Mouse (Mus musculus): Measurements from ENCODE around the gene Acot12. TPM values are rescaled to one million over a fixed set of nuclear protein-coding genes. Genes with fewer than 3 reads are reported as not detected.

The Acot12 gene
- polyA plus RNA-seq, 1 experiment from 2014 or later: not detected

DNA sequence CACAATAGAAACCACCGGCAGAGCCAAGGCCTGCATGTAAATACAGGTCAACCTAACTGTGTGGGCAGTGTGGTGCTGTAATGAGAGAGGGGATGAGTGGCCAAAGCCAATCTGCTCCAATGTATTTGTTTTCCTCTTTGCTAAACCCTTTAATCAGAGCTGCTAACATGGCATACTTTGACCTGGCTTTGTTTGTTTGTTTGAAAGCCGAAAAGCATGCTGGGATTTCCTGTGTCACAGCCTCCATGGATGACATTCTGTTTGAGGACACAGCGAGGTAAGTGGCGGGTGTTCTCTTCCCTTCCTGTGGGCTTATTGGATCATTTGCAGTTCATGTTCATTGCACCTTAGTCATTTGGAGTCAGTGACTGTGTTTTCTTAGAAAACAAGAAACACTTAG is 8.7 kb downstream of the Acot12 start:
- no peaks in the 10 kb centered on the region for H3K36me3 ChIP-seq (ENCODE audit: control insufficient read depth, insufficient read depth, low read length)

DNA sequence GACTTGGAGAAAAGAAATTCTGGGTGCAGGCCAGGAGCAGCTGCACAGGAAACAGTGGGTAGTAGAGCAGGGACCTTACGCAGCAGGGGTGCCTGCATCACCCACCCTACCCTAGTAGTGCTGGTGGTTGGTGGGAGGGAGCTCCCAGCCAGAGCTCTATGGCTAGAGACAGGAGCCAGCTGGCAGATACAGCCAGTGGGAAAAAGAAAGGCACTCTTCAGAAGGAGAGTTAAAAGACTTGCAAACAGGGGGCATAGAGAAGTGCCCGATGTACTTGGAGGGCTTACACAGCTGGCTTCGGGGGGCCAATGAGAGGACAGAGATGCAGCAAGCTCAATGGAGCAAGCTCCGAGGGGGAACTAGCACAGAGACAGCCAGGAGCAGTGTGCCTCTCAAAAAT is 12.4 kb downstream of the Acot12 start:
- H3K9ac ChIP-seq (ENCODE audit: low read length): no peak overlapping the region
- H3K4me2 ChIP-seq (ENCODE audit: low read depth, severe bottlenecking): no peak overlapping the region
- H3K27me3 ChIP-seq (ENCODE audit: control insufficient read depth, insufficient read depth, low read length): no peaks in the 10 kb centered on the region
- whole genome bisulfite sequencing: 66% methylated on average over 4 of the region's 4 CpGs
- DNase-seq (ENCODE audit: low spot score) (no peak), ATAC-seq (ENCODE audit: insufficient number of reproducible peaks, low FRiP score, low TSS enrichment, low read depth) (no peak)
- H3K36me3 ChIP-seq (ENCODE audit: control insufficient read depth, insufficient read depth, low read length): no peaks in the 10 kb centered on the region
- no peak overlapping the region for H3K27ac ChIP-seq (replicated peaks; ENCODE audit: low read depth, low read length)
- no peaks in the 10 kb centered on the region for H3K4me1 ChIP-seq (ENCODE audit: control insufficient read depth, insufficient read depth, low read length)
- H3K4me3 ChIP-seq (ENCODE audit: low read depth, low read length): no peak overlapping the region
- H3K9me3 ChIP-seq (ENCODE audit: control insufficient read depth, low read length): no peaks in the 10 kb centered on the region

More for the DNA sequence above, 8.7 kb downstream of the Acot12 start:
- Histone ChIP-seq H3K4me3 (ENCODE audit: low read depth, low read length) (no peak overlapping the region), H3K4me1 (ENCODE audit: control insufficient read depth, insufficient read depth, low read length) (no peaks in the 10 kb centered on the region), H3K9me3 (ENCODE audit: control insufficient read depth, low read length) (no peaks in the 10 kb centered on the region), H3K27ac (replicated peaks; ENCODE audit: low read depth, low read length) (no peak overlapping the region), H3K9ac (ENCODE audit: low read length) (no peak overlapping the region), H3K4me2 (ENCODE audit: low read depth, severe bottlenecking) (no peak overlapping the region), H3K27me3 (ENCODE audit: control insufficient read depth, insufficient read depth, low read length) (no peaks in the 10 kb centered on the region)
- whole genome bisulfite sequencing: 89% methylated on average over 4 of the region's 4 CpGs
- ATAC-seq (ENCODE audit: insufficient number of reproducible peaks, low FRiP score, low TSS enrichment, low read depth) (no peak), DNase-seq (ENCODE audit: low spot score) (no peak)

DNA sequence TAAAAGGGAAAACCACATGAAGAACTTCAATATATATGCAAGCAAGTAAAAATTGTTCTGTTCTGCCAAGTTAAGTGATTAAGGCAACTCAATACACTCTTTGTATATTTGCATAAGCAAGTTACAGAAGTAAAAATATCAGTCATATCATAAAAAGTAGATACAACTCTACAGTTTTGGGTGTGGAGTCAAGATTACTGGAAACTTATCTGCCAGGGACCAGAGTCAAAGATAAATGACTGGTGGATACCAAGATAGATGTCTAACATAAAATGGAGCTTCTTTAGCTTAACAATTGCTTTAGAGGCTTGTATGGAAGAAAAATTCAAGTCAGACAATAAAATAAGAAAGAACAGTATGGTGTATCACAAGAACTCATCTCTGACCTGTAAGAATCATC is 13.4 kb downstream of the Acot12 start:
- H3K36me3 ChIP-seq (ENCODE audit: control insufficient read depth, insufficient read depth, low read length): no peaks in the 10 kb centered on the region
- no peak for ATAC-seq (ENCODE audit: insufficient number of reproducible peaks, low FRiP score, low TSS enrichment, low read depth)
- no peak overlapping the region for H3K4me3 ChIP-seq (ENCODE audit: low read depth, low read length)
- H3K4me2 ChIP-seq (ENCODE audit: low read depth, severe bottlenecking): no peak overlapping the region
- no peak overlapping the region for H3K9ac ChIP-seq (ENCODE audit: low read length)
- no peak overlapping the region for H3K27ac ChIP-seq (replicated peaks; ENCODE audit: low read depth, low read length)
- no peaks in the 10 kb centered on the region for H3K27me3 ChIP-seq (ENCODE audit: control insufficient read depth, insufficient read depth, low read length)
- no peaks in the 10 kb centered on the region for H3K4me1 ChIP-seq (ENCODE audit: control insufficient read depth, insufficient read depth, low read length)
- no peaks in the 10 kb centered on the region for H3K9me3 ChIP-seq (ENCODE audit: control insufficient read depth, low read length)
- no peak for DNase-seq (ENCODE audit: low spot score)

DNA sequence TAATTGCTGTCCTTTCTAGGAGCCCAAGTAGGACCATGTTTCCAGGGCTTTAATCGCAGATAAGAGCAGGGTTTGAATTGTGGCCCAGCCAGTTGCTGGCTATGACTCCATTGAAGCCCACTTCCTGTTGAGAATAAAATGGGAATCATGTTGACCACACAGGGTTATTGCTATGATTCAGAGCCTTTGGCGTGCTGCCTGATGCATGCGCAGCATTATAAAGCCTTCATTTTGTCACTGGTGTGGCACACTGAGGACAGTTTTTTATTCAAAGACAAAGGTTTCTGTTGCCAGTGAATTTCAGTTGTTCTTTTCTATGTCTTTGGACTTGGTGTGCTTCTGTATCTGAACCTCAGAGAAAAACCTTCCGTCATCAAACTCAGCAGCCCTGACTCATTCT is 14.9 kb downstream of the Acot12 start:
- DNase-seq (ENCODE audit: low spot score): no peak
- no peak overlapping the region for H3K4me3 ChIP-seq (ENCODE audit: low read depth, low read length)
- no peaks in the 10 kb centered on the region for H3K36me3 ChIP-seq (ENCODE audit: control insufficient read depth, insufficient read depth, low read length)
- no peaks in the 10 kb centered on the region for H3K9me3 ChIP-seq (ENCODE audit: control insufficient read depth, low read length)
- H3K4me1 ChIP-seq (ENCODE audit: control insufficient read depth, insufficient read depth, low read length): no peaks in the 10 kb centered on the region
- WGBS: 97% methylated on average over 4 of the region's 4 CpGs
- H3K27me3 ChIP-seq (ENCODE audit: control insufficient read depth, insufficient read depth, low read length): no peaks in the 10 kb centered on the region
- no peak for ATAC-seq (ENCODE audit: insufficient number of reproducible peaks, low FRiP score, low TSS enrichment, low read depth)
- H3K27ac ChIP-seq (replicated peaks; ENCODE audit: low read depth, low read length): no peak overlapping the region
- H3K4me2 ChIP-seq (ENCODE audit: low read depth, severe bottlenecking): no peak overlapping the region
- no peak overlapping the region for H3K9ac ChIP-seq (ENCODE audit: low read length)

DNA sequence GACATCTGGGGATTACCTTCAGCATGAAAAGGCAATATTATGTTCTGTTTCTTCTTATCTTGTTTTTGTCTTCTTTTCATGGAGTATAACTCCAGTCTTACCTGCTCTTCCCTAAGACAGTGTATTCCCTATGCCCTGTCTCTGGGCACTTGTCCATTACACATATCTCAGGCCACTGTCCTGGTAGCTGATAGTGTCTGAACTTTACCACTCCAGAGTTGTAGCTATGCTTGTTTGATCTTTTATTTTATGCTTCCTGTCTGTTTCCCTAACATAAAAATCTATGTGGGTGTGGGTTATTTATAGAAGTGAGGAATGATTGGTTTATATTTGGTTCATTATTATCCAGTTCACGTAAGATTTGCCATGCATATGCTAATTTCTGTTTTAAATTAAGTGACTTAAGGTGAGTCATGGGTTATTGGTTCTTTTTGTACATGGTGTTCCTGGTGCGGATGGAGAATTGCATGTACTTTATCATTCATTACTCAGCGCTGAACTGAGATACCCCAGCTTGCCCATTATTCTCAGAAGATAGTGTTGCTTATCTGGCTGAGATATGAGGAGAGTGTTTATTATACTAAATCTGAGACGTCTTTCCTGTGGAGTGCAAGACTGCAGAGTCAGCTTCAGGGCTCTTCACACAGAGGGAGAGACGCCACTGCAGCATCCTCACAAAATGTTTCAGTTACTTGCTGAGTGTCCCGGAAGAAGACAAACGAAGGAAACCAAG is 17.2 kb downstream of the Acot12 start:
- Histone ChIP-seq H3K9me3 (ENCODE audit: control insufficient read depth, low read length) (no peaks in the 10 kb centered on the region), H3K4me2 (ENCODE audit: low read depth, severe bottlenecking) (no peak overlapping the region), H3K27ac (replicated peaks; ENCODE audit: low read depth, low read length) (no peak overlapping the region), H3K4me1 (ENCODE audit: control insufficient read depth, insufficient read depth, low read length) (no peaks in the 10 kb centered on the region), H3K36me3 (ENCODE audit: control insufficient read depth, insufficient read depth, low read length) (no peaks in the 10 kb centered on the region), H3K27me3 (ENCODE audit: control insufficient read depth, insufficient read depth, low read length) (no peaks in the 10 kb centered on the region), H3K9ac (ENCODE audit: low read length) (no peak overlapping the region), H3K4me3 (ENCODE audit: low read depth, low read length) (no peak overlapping the region)
- WGBS: 84% methylated on average over 7 of the region's 7 CpGs
- ATAC-seq (ENCODE audit: insufficient number of reproducible peaks, low FRiP score, low TSS enrichment, low read depth) (no peak), DNase-seq (ENCODE audit: low spot score) (no peak)

DNA sequence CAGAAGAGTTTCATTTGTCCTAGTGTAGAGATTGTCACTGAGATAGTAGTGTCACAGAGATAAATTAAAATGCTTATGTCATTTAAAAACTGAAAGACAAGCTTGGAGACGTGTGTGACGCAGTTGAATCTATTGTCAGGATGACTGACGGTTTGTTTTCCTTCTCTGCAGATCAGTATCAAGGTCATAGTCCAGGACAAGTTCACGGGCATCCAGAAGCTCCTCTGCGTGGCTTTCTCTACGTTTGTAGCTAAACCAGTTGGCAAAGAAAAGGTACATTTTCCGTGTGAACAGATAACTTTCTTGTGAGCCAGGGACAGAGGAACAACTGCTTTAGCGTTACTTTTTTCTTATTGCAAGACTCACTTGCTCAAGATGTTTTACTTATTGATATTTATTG is 18.5 kb downstream of the Acot12 start:
- H3K9ac ChIP-seq (ENCODE audit: low read length): no peak overlapping the region
- no peaks in the 10 kb centered on the region for H3K36me3 ChIP-seq (ENCODE audit: control insufficient read depth, insufficient read depth, low read length)
- H3K4me3 ChIP-seq (ENCODE audit: low read depth, low read length): no peak overlapping the region
- H3K9me3 ChIP-seq (ENCODE audit: control insufficient read depth, low read length): no peaks in the 10 kb centered on the region
- H3K27me3 ChIP-seq (ENCODE audit: control insufficient read depth, insufficient read depth, low read length): no peaks in the 10 kb centered on the region
- ATAC-seq (ENCODE audit: insufficient number of reproducible peaks, low FRiP score, low TSS enrichment, low read depth) (no peak), DNase-seq (ENCODE audit: low spot score) (no peak)
- H3K27ac ChIP-seq (replicated peaks; ENCODE audit: low read depth, low read length): no peak overlapping the region
- 84% methylated on average over 8 of the region's 8 CpGs for WGBS
- H3K4me2 ChIP-seq (ENCODE audit: low read depth, severe bottlenecking): no peak overlapping the region
- H3K4me1 ChIP-seq (ENCODE audit: control insufficient read depth, insufficient read depth, low read length): no peaks in the 10 kb centered on the region

DNA sequence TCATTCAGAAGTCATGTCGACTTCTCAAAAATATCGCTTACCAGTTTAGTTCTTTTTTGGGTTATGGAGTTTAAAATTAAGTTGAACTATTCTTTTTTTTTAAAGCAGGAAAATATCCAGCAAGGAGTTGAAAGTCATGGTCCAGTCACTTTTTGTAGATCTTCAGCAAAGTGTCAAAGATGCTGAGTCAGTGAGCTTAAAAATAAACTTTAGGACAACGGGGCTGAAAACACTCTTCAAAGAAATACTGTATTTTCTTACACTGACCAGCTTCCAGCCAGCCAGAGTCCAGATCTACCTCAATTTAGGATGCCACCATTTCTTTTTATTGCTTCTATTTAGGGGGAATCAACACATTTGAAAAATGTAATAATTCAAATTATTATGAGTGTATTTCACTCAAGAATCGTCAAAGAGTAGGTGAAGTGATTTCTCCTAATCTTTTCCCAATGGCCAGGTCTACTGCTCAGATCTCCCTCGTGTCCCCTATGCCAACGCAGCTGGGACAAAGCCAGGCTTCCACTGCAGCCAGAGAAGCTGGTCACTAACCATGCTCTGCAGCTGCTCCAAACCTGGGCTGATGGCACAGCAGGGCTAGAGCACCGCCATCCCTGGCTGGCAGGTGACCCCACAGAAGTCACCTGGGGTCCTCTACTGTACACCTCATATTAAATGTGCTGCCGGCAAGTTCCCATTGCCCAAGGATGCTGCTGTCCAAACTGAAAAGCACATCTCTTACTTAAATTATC is 19.2 kb downstream of the Acot12 start:
- Histone ChIP-seq H3K27me3 (ENCODE audit: control insufficient read depth, insufficient read depth, low read length) (no peaks in the 10 kb centered on the region), H3K4me3 (ENCODE audit: low read depth, low read length) (no peak overlapping the region), H3K4me1 (ENCODE audit: control insufficient read depth, insufficient read depth, low read length) (no peaks in the 10 kb centered on the region), H3K9me3 (ENCODE audit: control insufficient read depth, low read length) (no peaks in the 10 kb centered on the region), H3K27ac (replicated peaks; ENCODE audit: low read depth, low read length) (no peak overlapping the region), H3K36me3 (ENCODE audit: control insufficient read depth, insufficient read depth, low read length) (no peaks in the 10 kb centered on the region), H3K9ac (ENCODE audit: low read length) (no peak overlapping the region), H3K4me2 (ENCODE audit: low read depth, severe bottlenecking) (no peak overlapping the region)
- no peak for ATAC-seq (ENCODE audit: insufficient number of reproducible peaks, low FRiP score, low TSS enrichment, low read depth)
- no peak for DNase-seq (ENCODE audit: low spot score)
- 91% methylated on average over 8 of the region's 8 CpGs for WGBS

DNA sequence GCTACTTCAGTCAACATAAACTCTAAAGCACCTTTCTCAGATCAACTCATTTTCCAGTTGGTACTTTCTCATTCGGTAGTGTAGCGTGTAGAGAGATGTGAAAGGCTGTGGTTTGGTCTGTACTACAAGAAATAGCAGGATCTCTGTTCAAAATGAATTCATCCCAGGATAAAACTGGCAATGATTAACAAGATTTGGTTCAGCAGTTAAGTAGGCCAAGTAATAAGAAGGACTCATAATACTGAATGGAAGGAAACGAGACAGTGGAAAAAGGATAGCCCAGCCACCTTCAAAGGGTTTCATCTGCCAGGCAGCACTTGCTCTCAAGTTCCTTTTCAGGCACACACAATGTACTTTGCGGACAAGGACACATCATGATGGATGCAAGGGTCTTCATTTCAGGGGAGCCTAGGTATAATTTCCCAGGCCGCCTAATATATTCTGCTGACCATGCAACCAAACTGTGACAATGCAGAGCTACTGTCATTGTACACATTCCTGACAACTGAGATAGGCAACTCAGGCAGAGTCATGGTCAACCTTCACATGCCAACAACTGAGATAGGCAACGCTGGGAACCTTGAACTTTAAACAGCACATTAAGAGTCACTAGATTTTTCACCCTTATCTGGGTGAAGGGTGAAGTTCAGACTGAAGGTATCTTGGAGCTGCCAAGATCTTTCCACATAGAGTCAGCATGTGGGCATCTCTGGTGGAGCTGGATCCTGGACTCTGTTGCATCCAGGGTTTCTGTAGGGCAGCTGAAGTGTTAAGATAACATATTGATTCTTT is 20.5 kb downstream of the Acot12 start:
- H3K4me3 ChIP-seq (ENCODE audit: low read depth, low read length): no peak overlapping the region
- no peaks in the 10 kb centered on the region for H3K9me3 ChIP-seq (ENCODE audit: control insufficient read depth, low read length)
- no peak overlapping the region for H3K4me2 ChIP-seq (ENCODE audit: low read depth, severe bottlenecking)
- ATAC-seq (ENCODE audit: insufficient number of reproducible peaks, low FRiP score, low TSS enrichment, low read depth) (no peak), DNase-seq (ENCODE audit: low spot score) (no peak)
- H3K9ac ChIP-seq (ENCODE audit: low read length): no peak overlapping the region
- no peak overlapping the region for H3K27ac ChIP-seq (replicated peaks; ENCODE audit: low read depth, low read length)
- no peaks in the 10 kb centered on the region for H3K27me3 ChIP-seq (ENCODE audit: control insufficient read depth, insufficient read depth, low read length)
- no peaks in the 10 kb centered on the region for H3K36me3 ChIP-seq (ENCODE audit: control insufficient read depth, insufficient read depth, low read length)
- no peaks in the 10 kb centered on the region for H3K4me1 ChIP-seq (ENCODE audit: control insufficient read depth, insufficient read depth, low read length)
- 90% methylated on average over 6 of the region's 6 CpGs for WGBS
